Comparison of ENCODE assay signal across 29 mouse cellular contexts in genomic region chr1:156727234-156728108, GRCm38 (mm10). TPM values are rescaled to one million over a fixed set of nuclear protein-coding genes. Genes with fewer than 3 reads are reported as not detected.
DNase-seq lines count a peak whose midpoint lies in the region; ATAC-seq and TF ChIP-seq lines count a peak whose summit lies in the region.
"Had no signal": no experiment of that assay in that cellular context is flagged by ENCODE, and none has a peak within 500 bp of the region (broad histone marks: within the 10 kb centered on the region; RNA-seq: fewer than 3 reads in every experiment).

No protein-coding gene starts in this region.

- TF ChIP-seq POLR2A in small intestine, adult 2 months (IDR thresholded peaks at IDR 0.05; ENCODE audit: low read depth, low read length): no peak

- DNase-seq in frontal cortex, postnatal 10 days (ENCODE audit: low spot score in 2 of 2): no peak
- DNase-seq in brain, adult 2 months (ENCODE audit: low read depth, low spot score): peak; percentile 55
- no peak for DNase-seq in spleen, postnatal 14 days (ENCODE audit: low spot score in 2 of 2)
- DNase-seq: adrenal gland, postnatal 10 days; adrenal gland, postnatal 36 days; B cell, adult 2 months; cerebellum, adult 11 months; cerebellum, adult 2 months; cerebellum, adult 9-11 months; cerebellum, postnatal 25 days; gastrocnemius, postnatal 10 days; gastrocnemius, postnatal 36 days; heart, postnatal 10 days; heart, postnatal 36 days had no signal

- whole genome bisulfite sequencing in intestine, embryonic 15.5 days: 35% methylated on average over 14 of the region's 14 CpGs
- 21% methylated on average over 14 of the region's 14 CpGs for WGBS in small intestine, adult 2 months
- WGBS in kidney, embryonic 14.5 days: 72% methylated on average over 12 of the region's 14 CpGs

- no peak for TF ChIP-seq CTCF in small intestine, adult 2 months (IDR thresholded peaks at IDR 0.05; ENCODE audit: extremely low read depth, insufficient read length, insufficient replicate concordance, low read depth, low read length)

- peak overlapping the region; percentile 77 for H3K27ac ChIP-seq in intestine, embryonic 15.5 days
- H3K27ac ChIP-seq in small intestine, adult 2 months (ENCODE audit: insufficient read depth, low read depth, low read length): peak overlapping the region; percentile 40; the same call in 1 of the 2 replicates
- no peak overlapping the region for H3K27ac ChIP-seq in kidney, embryonic 14.5 days (ENCODE audit: low read depth, low read length)
- H3K27ac ChIP-seq: embryonic facial prominence, embryonic 13.5 days; forebrain, embryonic 13.5 days; heart, embryonic 15.5 days; hindbrain, embryonic 10.5 days; hindbrain, embryonic 13.5 days had no signal

- no peaks in the 10 kb centered on the region for H3K36me3 ChIP-seq in intestine, embryonic 15.5 days
- H3K36me3 ChIP-seq in small intestine, adult 2 months (ENCODE audit: control insufficient read depth, insufficient read depth, low read length): no peaks in the 10 kb centered on the region
- no peaks in the 10 kb centered on the region for H3K36me3 ChIP-seq in kidney, embryonic 14.5 days (ENCODE audit: control insufficient read depth, insufficient read depth, low read length)
- H3K36me3 ChIP-seq: embryonic facial prominence, embryonic 13.5 days; G1E; heart, embryonic 12.5 days; heart, embryonic 15.5 days; hindbrain, embryonic 10.5 days; hindbrain, embryonic 13.5 days had no signal

- no peaks in the 10 kb centered on the region for H3K9me3 ChIP-seq in intestine, embryonic 15.5 days
- H3K9me3 ChIP-seq in kidney, embryonic 14.5 days (ENCODE audit: control insufficient read depth, low read length): no peaks in the 10 kb centered on the region
- H3K9me3 ChIP-seq: embryonic facial prominence, embryonic 13.5 days; forebrain, embryonic 13.5 days; G1E; heart, embryonic 12.5 days; heart, embryonic 15.5 days; hindbrain, embryonic 10.5 days; hindbrain, embryonic 13.5 days had no signal

- peaks cover 2% of the 10 kb centered on the region; the same call in 1 of the 2 replicates for H3K4me1 ChIP-seq in intestine, embryonic 15.5 days (replicated peaks)
- peaks cover 11% of the 10 kb centered on the region; the same call in 1 of the 2 replicates for H3K4me1 ChIP-seq in small intestine, adult 2 months (ENCODE audit: control insufficient read depth, insufficient read depth, insufficient read length, low read length)
- H3K4me1 ChIP-seq in kidney, embryonic 14.5 days (ENCODE audit: control insufficient read depth, insufficient read depth, low read length): no peaks in the 10 kb centered on the region
- H3K4me1 ChIP-seq: embryonic facial prominence, embryonic 13.5 days; forebrain, embryonic 13.5 days; heart, embryonic 15.5 days; hindbrain, embryonic 10.5 days; hindbrain, embryonic 13.5 days had no signal

- peak; percentile 67 for ATAC-seq in frontal cortex, adult (ENCODE audit: low TSS enrichment)
- ATAC-seq in intestine, embryonic 15.5 days: peak; percentile 81
- no peak for ATAC-seq in kidney, embryonic 14.5 days (ENCODE audit: low FRiP score, low TSS enrichment)
- ATAC-seq: forebrain, embryonic 13.5 days; forebrain, embryonic 16.5 days; hindbrain, embryonic 16.5 days; Patski had no signal

- H3K27me3 ChIP-seq in intestine, embryonic 15.5 days (replicated peaks): no peaks in the 10 kb centered on the region
- H3K27me3 ChIP-seq in small intestine, adult 2 months (ENCODE audit: control insufficient read depth, insufficient read depth, low read length): no peaks in the 10 kb centered on the region
- H3K27me3 ChIP-seq in kidney, embryonic 14.5 days (ENCODE audit: control insufficient read depth, insufficient read depth, low read length): no peaks in the 10 kb centered on the region
- H3K27me3 ChIP-seq: embryonic facial prominence, embryonic 13.5 days; forebrain, embryonic 13.5 days; hindbrain, embryonic 13.5 days had no signal

- no peak overlapping the region for H3K4me3 ChIP-seq in intestine, embryonic 15.5 days (replicated peaks)
- no peak overlapping the region for H3K4me3 ChIP-seq in small intestine, adult 2 months (ENCODE audit: low read depth, low read length)
- no peak overlapping the region for H3K4me3 ChIP-seq in kidney, embryonic 14.5 days (ENCODE audit: low read length)
- H3K4me3 ChIP-seq: embryonic facial prominence, embryonic 13.5 days; erythroblast, embryonic 14.5 days; forebrain, embryonic 13.5 days; heart, embryonic 12.5 days; heart, embryonic 15.5 days; hindbrain, embryonic 10.5 days; hindbrain, embryonic 13.5 days had no signal

- no peak overlapping the region for H3K9ac ChIP-seq in intestine, embryonic 15.5 days
- no peak overlapping the region for H3K9ac ChIP-seq in kidney, embryonic 14.5 days (ENCODE audit: low read depth, low read length)
- H3K9ac ChIP-seq: embryonic facial prominence, embryonic 13.5 days; forebrain, embryonic 13.5 days; heart, embryonic 12.5 days; heart, embryonic 15.5 days; hindbrain, embryonic 13.5 days had no signal

- peak overlapping the region; percentile 35; the same call in 1 of the 2 replicates for H3K4me2 ChIP-seq in intestine, embryonic 15.5 days (replicated peaks)
- H3K4me2 ChIP-seq in kidney, embryonic 14.5 days (replicated peaks; ENCODE audit: low read depth, low read length): no peak overlapping the region
- H3K4me2 ChIP-seq: embryonic facial prominence, embryonic 13.5 days; forebrain, embryonic 13.5 days; heart, embryonic 12.5 days; heart, embryonic 15.5 days; hindbrain, embryonic 13.5 days had no signal

RNA-seq across cellular contexts. Expression of gene Fam20b, which starts 8.6 kb away (rescaled TPM):
- polyA plus RNA-seq in intestine, embryonic 15.5 days (2015; fragmentation: Nextera tagmentation; extraction: Ambion mirVana): 45.5 and 48.0 TPM in 2 replicates
- polyA plus RNA-seq in small intestine, adult 2 months (2012; rRNA removed): 12.7 and 25.7 TPM in 2 replicates
- polyA plus RNA-seq in kidney, embryonic 14.5 days (2014; fragmentation: Nextera tagmentation; extraction: Ambion mirVana): 24.3 and 37.3 TPM in 2 replicates

RNA-seq across cellular contexts. Expression of gene Tor3a, which starts 53.3 kb away (rescaled TPM):
- 5.4 and 5.6 TPM in 2 replicates for polyA plus RNA-seq in intestine, embryonic 15.5 days (2015; fragmentation: Nextera tagmentation; extraction: Ambion mirVana)
- 21.5 and 31.0 TPM in 2 replicates for polyA plus RNA-seq in small intestine, adult 2 months (2012; rRNA removed)
- 15.5 and 21.1 TPM in 2 replicates for polyA plus RNA-seq in kidney, embryonic 14.5 days (2014; fragmentation: Nextera tagmentation; extraction: Ambion mirVana)
- polyA plus RNA-seq: erythroblast, embryonic 14.5 days had no signal
